Mouse (Mus musculus) T-helper 17 cell (primary cell): ENCODE measurements around the gene Ppfibp2.

Experiments used
- in situ Hi-C, 2 experiments: fragments of 300-600 bp; cut with MboI, MseI; formaldehyde crosslinking; loops; 1 replicate in 1 of 2; 2 replicates in 1 of 2; pipeline ENCODE4 v1.15.1; 2025; ENCODE audit warnings: high pct_unique_total_duplicates in 2 of 2

Gene Ppfibp2

GRCm38 (mm10) chr7:107749270-107749669 is 154.3 kb downstream of the Ppfibp2 start:
- in situ Hi-C loops: loop anchor here in 1 of 2 experiments (5.0 kb wide), 1 partner anchor 87 kb away; no protein-coding TSS in a partner anchor

GRCm38 (mm10) chr7:107749721-107750120 is 154.7 kb downstream of the Ppfibp2 start:
- in situ Hi-C loops: loop anchor here in 1 of 2 experiments (5.0 kb wide), 1 partner anchor 87 kb away; no protein-coding TSS in a partner anchor

- in situ Hi-C loops: no loop called here
These were observed 157.1 kb downstream of the Ppfibp2 start for GRCm38 (mm10) chr7:107752031-107752520.

GRCm38 (mm10) chr7:107755905-107756304 is 160.9 kb downstream of the Ppfibp2 start:
- in situ Hi-C loops: no loop called here

- in situ Hi-C loops: no loop called here
These were observed 161.7 kb downstream of the Ppfibp2 start for GRCm38 (mm10) chr7:107756748-107757147.

GRCm38 (mm10) chr7:107757308-107758151 is 162.5 kb downstream of the Ppfibp2 start, which contains the start of gene Cyb5r2:
TSS of gene Cyb5r2 (minus strand) at chr7:107758032.
- in situ Hi-C loops: no loop called here

DNA sequence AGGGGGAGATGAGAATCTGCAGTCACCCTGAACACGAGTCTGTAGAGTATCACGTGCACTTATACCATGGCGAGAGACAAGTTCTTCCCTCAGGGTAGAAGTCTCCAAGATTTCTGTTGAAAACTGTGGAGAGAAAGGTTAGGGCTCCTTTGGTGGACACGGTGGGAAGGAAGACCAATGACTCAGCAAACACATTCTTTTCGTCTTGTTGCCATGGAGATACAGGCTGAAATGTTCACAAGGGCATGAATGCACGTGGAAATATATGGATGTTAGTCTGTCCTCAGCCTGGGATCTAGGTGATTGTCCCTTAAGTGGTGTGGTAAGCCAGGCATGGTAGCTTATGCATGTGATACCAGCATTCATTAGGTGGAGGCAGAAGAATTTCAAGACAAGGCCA is 175.8 kb downstream of the Ppfibp2 start:
- in situ Hi-C loops: no loop called here

- in situ Hi-C loops: no loop called here
These were observed 183.2 kb downstream of the Ppfibp2 start for GRCm38 (mm10) chr7:107778216-107778615.

GRCm38 (mm10) chr7:107779611-107780010 is 184.6 kb downstream of the Ppfibp2 start:
- in situ Hi-C loops: no loop called here

DNA sequence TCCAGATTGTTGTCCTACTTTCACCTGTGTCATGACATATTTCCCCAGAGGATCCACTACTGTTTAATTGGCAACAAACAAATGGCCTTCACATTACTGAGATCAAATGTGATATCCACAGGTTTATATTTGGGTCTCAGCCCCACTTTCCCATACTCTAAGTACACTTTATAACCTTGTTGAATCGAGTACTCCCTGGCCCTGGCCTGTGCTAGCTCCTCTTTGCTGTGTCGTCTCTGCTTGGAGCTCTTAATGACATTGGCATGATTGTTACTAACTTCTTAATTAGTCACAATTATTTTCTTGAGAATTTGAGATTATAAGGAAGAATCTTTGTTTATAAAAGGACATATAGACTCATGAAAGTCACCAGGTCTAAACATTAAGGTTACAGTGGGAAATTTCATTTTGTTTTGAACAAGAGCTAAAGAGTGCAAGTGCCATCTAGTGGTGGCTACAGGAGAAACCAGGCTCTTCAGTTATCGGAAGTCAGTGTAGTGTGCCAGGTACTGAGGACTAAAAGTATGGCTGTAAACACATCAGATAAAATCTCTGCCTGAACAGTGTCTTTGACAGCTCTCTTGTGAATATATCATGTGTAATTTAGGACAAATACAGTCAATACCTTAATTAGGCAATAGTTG is 193.1 kb downstream of the Ppfibp2 start:
- in situ Hi-C loops: no loop called here

DNA sequence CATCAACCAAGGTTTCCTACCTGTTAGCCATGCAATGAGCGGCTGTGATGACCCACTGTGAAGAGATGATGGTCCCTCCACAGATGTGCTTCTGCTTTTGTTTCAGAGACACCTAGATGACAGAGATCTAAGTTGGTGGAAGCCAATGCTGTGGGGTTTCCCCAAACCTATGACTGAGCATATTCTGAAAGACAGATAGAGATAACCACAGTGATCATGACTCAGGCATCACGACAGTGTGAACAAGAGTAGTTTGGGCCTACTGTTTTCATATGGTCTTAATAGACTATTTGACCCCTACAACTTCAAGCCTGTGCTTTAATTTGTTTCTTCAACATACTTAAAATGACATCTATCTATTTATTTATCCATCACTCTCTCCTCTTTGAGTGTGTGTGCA is 201.5 kb downstream of the Ppfibp2 start:
- in situ Hi-C loops: no loop called here
